Mouse (Mus musculus): ENCODE measurements around the gene Hcn1.

DNA sequence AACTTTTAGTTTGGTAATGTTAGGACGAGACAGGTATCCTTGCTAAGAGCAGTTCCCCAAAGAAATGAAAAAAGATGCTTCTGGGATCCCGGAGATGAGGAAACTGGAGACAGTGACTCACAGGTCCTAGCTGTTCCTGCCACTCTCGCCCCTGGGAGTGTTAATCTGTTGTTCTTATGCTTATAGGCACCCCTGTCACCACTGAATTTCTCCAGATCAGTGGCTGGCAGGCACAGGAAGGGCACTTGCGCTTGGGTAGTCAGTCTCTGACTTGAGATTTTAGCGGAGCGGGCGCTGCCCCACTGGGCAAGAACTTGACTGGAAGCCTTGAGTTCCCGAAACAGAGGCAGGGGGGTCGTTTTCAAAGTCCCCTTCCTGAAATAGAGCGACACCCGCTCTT, 1.3 kb downstream of the Hcn1 start:
- TF ChIP-seq CTCF (IDR thresholded peaks at IDR 0.05; ENCODE audit: low read depth): no peak
- no peak for TF ChIP-seq EP300 (IDR thresholded peaks at IDR 0.05; ENCODE audit: low read depth)
